Mouse (Mus musculus) midbrain, postnatal 0 days (tissue): ENCODE measurements around the gene Hs3st2. TPM values are rescaled to one million over a fixed set of nuclear protein-coding genes. Genes with fewer than 3 reads are reported as not detected.

Source experiments
- ATAC-seq: fragments of 200-750 bp; cut with Nextera tagmentation; 2 replicates; pipeline ENCODE4 v1.8.0; 2017; ENCODE audit warnings: moderate number of reproducible peaks, mild to moderate bottlenecking, moderate TSS enrichment, moderate library complexity; ENCODE audit not compliant: low FRiP score
- DNase-seq: peaks from one replicate; pipeline ENCODE4 v3.0.0-alpha.2; 2015; ENCODE audit warnings: low spot score
- H3K27ac ChIP-seq: fragments of 300-500 bp; sonication (generic); 2 replicates; pipeline ENCODE4 v1.5.1; 2014; ENCODE audit warnings: low read depth, mild to moderate bottlenecking, low read length, mixed read lengths
- H3K27me3 ChIP-seq: fragments of 300-500 bp; sonication (generic); 2 replicates; pipeline ENCODE4 v1.6.1; 2014; ENCODE audit warnings: low read length, control low read depth, mixed read lengths; ENCODE audit not compliant: insufficient read depth
- H3K36me3 ChIP-seq: fragments of 300-500 bp; sonication (generic); 2 replicates; pipeline ENCODE4 v1.6.1; 2014; ENCODE audit warnings: low read length, control low read depth, mixed read lengths; ENCODE audit not compliant: insufficient read depth
- H3K4me1 ChIP-seq: fragments of 300-500 bp; sonication (generic); 2 replicates; pipeline ENCODE4 v1.6.1; 2014; ENCODE audit warnings: mild to moderate bottlenecking, control low read depth, antibody characterized with exemption, low read length, mixed read lengths; ENCODE audit not compliant: insufficient read depth
- H3K4me2 ChIP-seq: fragments of 300-500 bp; sonication (generic); 2 replicates; pipeline ENCODE4 v1.6.1; 2014; ENCODE audit warnings: low read depth, mild to moderate bottlenecking, low read length, mixed read lengths; ENCODE audit not compliant: poor library complexity, severe bottlenecking
- H3K4me3 ChIP-seq: fragments of 300-500 bp; sonication (generic); 2 replicates; pipeline ENCODE4 v1.5.1; 2014; ENCODE audit warnings: low read depth, mild to moderate bottlenecking, low read length, moderate library complexity
- H3K9ac ChIP-seq: fragments of 300-500 bp; sonication (generic); replicated peaks from 2 replicates; pipeline ENCODE4 v1.6.1; 2014; ENCODE audit warnings: mild to moderate bottlenecking, low read length, moderate library complexity, mixed read lengths; ENCODE audit not compliant: poor library complexity, severe bottlenecking
- H3K9me3 ChIP-seq: fragments of 300-500 bp; sonication (generic); 2 replicates; pipeline ENCODE4 v1.6.1; 2016; ENCODE audit warnings: low read length, control low read depth
- CTCF ChIP-seq: IDR thresholded peaks from 2 replicates; pipeline ENCODE4 v1.5.1; 2016; ENCODE audit warnings: antibody characterized with exemption, mild to moderate bottlenecking
- WGBS: fragments of 180-500 bp; shearing (Covaris S2); extraction: QIAGEN DNeasy Blood & Tissue Kit; methylation state at CpG from one replicate; pipeline ENCODE4 v1.1.7; 2014; 5-methylcytosine and 5-hydroxymethylcytosine counted together
- polyA plus RNA-seq: library from polyadenylated mRNA; unstranded; fragments of >200 nt; fragmentation: Nextera tagmentation; extraction: Ambion mirVana; gene quantifications from 2 replicates; pipeline ENCODE4 v1.2.1, GENCODE M21; 2015
- total RNA-seq: library from RNA; depleted of rRNA; stranded (reverse); fragments of >200 nt; gene quantifications from 2 replicates; pipeline ENCODE4 v1.2.3, GENCODE M21; 2014

The Hs3st2 gene
- total and polyA plus RNA-seq, 2 experiments from 2014 or later: 22.5 to 30.5 TPM

DNA sequence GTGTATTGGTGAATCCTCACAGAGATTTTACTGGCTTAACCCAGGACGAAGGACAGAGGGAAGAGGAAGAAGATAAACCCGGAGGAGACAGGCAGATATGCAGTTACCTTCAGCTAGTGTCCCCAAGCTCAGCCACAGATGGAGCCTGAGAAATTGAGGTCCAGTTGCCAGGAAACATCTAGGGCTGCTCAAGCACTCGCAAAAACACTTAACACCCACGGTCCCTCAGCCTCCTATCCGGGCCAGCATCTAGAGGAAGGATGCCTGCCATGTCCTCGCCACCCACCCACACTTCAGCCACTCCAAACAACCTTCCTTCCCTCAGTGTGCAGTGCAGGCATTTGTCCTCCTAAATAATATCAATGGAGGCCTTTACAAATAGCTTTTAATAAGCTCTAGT lies 95.6 kb downstream of the Hs3st2 start:
- Histone ChIP-seq H3K9me3 (no peaks in the 10 kb centered on the region), H3K4me3 (no peak overlapping the region), H3K27ac (no peak overlapping the region), H3K4me1 (no peaks in the 10 kb centered on the region), H3K36me3 (no peaks in the 10 kb centered on the region), H3K4me2 (no peak overlapping the region), H3K9ac (no peak overlapping the region), H3K27me3 (no peaks in the 10 kb centered on the region)
- DNase-seq (no peak), ATAC-seq (no peak)
- 72% methylated on average over 6 of the region's 6 CpGs for WGBS
- no peak for TF ChIP-seq CTCF

DNA sequence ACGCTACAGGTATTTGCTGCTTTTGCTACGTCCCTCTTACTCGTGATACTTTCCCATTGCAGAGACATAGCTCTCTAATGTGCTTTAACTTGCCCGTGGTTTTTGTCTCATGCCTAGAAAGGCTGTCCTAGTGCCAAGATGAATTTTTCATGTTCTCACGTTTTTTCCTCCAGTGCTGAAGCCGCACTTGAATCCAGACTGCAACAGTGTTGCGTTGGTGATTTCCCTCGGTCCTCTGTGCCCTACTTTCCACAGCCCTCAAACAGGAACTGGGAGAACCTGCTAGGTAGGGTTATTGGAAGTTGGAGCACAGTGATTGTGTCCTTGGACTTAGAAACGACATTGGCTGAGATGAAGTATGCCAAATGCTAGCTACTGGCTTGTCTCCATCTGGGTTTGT lies 97.7 kb downstream of the Hs3st2 start:
- Histone ChIP-seq H3K4me3 (no peak overlapping the region), H3K4me2 (no peak overlapping the region), H3K27me3 (no peaks in the 10 kb centered on the region), H3K36me3 (no peaks in the 10 kb centered on the region), H3K9ac (no peak overlapping the region), H3K27ac (no peak overlapping the region), H3K9me3 (no peaks in the 10 kb centered on the region), H3K4me1 (no peaks in the 10 kb centered on the region)
- ATAC-seq (no peak), DNase-seq (no peak)
- WGBS: 79% methylated on average over 9 of the region's 9 CpGs
- no peak for TF ChIP-seq CTCF

DNA sequence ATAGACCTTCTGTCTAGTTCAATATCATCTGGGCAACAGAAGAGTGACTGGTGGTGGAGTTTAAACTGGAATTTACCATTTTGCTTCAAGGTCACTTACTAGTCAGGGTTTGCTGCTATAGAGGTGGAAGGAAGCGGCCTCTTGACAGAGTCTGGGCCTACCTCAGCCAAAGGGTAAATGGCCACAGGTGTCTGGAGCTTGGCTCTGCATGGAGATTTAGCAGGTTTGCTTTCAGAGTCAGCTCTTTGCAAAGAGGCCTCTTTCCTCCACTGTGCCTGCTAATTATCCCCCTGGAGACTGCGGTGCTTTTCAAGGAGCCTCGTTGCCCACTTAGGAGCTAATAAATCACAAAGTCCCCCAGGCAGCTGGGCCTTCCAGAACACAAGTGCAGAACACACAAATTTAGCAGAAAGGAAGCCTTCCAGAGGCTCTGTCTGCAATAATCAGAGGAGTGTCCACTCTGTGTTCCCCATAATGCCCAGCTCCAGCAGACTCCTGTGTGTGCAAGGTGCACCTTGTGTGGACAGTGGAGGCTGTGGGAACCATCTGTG lies 99.9 kb downstream of the Hs3st2 start:
- Histone ChIP-seq H3K4me3 (no peak overlapping the region), H3K27ac (no peak overlapping the region), H3K9me3 (no peaks in the 10 kb centered on the region), H3K36me3 (no peaks in the 10 kb centered on the region), H3K9ac (no peak overlapping the region), H3K4me2 (no peak overlapping the region), H3K4me1 (no peaks in the 10 kb centered on the region), H3K27me3 (no peaks in the 10 kb centered on the region)
- 47% methylated on average over 3 of the region's 3 CpGs for WGBS
- DNase-seq (no peak), ATAC-seq (no peak)
- TF ChIP-seq CTCF: no peak

DNA sequence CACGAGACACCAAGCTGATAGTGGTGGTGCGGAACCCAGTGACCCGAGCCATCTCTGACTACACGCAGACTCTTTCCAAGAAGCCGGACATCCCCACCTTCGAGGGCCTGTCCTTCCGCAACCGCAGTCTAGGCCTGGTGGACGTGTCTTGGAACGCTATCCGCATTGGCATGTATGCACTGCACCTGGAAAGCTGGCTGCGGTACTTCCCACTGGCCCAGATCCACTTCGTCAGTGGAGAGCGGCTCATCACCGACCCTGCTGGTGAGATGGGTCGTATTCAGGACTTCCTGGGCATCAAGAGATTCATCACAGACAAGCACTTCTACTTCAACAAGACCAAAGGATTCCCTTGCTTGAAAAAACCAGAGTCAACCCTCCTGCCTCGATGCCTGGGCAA lies 108.9 kb downstream of the Hs3st2 start:
- Histone ChIP-seq H3K36me3 (no peaks in the 10 kb centered on the region), H3K9me3 (no peaks in the 10 kb centered on the region), H3K4me2 (no peak overlapping the region), H3K9ac (no peak overlapping the region), H3K27ac (no peak overlapping the region), H3K27me3 (no peaks in the 10 kb centered on the region), H3K4me3 (no peak overlapping the region), H3K4me1 (no peaks in the 10 kb centered on the region)
- TF ChIP-seq CTCF: no peak
- WGBS: 96% methylated on average over 17 of the region's 17 CpGs
- ATAC-seq: no peak
- no peak for DNase-seq

DNA sequence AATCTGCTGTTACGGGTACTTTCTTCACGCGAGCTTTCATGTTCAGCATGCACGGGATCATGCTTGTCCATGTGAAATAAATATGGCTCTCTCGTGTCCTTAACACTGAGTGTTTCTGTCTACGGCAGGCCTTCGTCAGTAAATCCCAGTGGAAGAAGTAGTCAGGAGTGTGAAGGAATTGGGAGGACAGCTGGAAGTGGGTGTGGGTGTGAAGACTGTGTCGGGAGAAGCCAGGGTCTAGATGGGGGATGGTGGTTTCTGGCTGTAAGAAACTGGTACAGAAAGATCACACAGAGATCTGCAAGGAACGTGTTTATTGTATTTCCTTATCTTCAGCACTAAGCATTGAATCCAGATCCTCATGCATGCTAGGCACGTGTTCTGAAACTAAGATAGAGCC lies 110.0 kb downstream of the Hs3st2 start:
- no peak overlapping the region for H3K4me3 ChIP-seq
- TF ChIP-seq CTCF: no peak
- no peak overlapping the region for H3K27ac ChIP-seq
- 57% methylated on average over 10 of the region's 10 CpGs for WGBS
- no peak overlapping the region for H3K4me2 ChIP-seq
- H3K4me1 ChIP-seq: no peaks in the 10 kb centered on the region
- H3K9ac ChIP-seq: no peak overlapping the region
- DNase-seq (no peak), ATAC-seq (no peak)
- H3K36me3 ChIP-seq: no peaks in the 10 kb centered on the region
- no peaks in the 10 kb centered on the region for H3K27me3 ChIP-seq
- no peaks in the 10 kb centered on the region for H3K9me3 ChIP-seq

DNA sequence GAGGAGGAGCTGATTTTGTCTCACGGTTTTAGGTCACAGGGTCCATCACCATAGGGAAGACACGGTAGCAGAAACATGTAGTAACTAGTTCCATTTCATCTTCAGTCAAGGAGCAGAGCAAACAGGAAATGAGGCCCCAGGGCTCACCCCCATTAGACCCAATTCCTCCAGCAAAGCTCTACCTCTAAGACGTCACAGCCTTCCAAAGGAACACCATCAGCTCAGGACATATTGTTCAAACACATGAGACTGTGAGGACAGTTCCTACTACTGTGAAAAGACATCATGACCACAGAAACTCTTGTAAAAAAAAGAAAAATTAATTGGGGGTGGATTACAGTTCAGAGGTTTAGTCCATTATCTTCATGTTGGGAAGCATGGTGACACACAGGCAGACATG lies 125.1 kb downstream of the Hs3st2 start:
- no peaks in the 10 kb centered on the region for H3K36me3 ChIP-seq
- no peak overlapping the region for H3K4me2 ChIP-seq
- H3K4me1 ChIP-seq: no peaks in the 10 kb centered on the region
- TF ChIP-seq CTCF: no peak
- H3K27me3 ChIP-seq: no peaks in the 10 kb centered on the region
- H3K27ac ChIP-seq: no peak overlapping the region
- ATAC-seq: no peak
- H3K9ac ChIP-seq: no peak overlapping the region
- no peak for DNase-seq
- peaks cover 4% of the 10 kb centered on the region; the same call in 1 of the 2 replicates for H3K9me3 ChIP-seq
- 75% methylated on average over 3 of the region's 3 CpGs for WGBS
- H3K4me3 ChIP-seq: no peak overlapping the region
